Mouse (Mus musculus) testis, adult 10 weeks (tissue): Measurements from ENCODE around the gene Il33. TPM values are rescaled to one million over a fixed set of nuclear protein-coding genes. Genes with fewer than 3 reads are reported as not detected.

Experiments used
- polyA plus RNA-seq: library from polyadenylated mRNA; stranded (reverse); fragments of 350-450 nt; fragmentation: Illumina TruSeq; extraction: RNeasy Lipid Tissue Mini Kit (QIAGEN cat#74804); gene quantifications from one replicate; pipeline ENCODE4 v1.2.3, GENCODE M21; 2014; ENCODE audit warnings: low read depth, low replicate concordance

Gene Il33
- polyA plus RNA-seq: 7.1 TPM

GRCm38 (mm10) chr19:29924638-29925258 is at the start of gene Il33:
Il33 (plus strand) TSS chr19:29925114.

GRCm38 (mm10) chr19:30003621-30004020 is 78.7 kb downstream of the Il33 start, which contains the start of gene Trpd52l3:
Trpd52l3 (plus strand) TSS chr19:30003790.

Other genes with a start within 250 kb of the Il33 start
- not detected for gene Mlana, start 227.3 kb upstream of the Il33 start, polyA plus RNA-seq
- gene 9930021J03Rik, start 119.1 kb upstream of the Il33 start, polyA plus RNA-seq: 82.2 TPM
- gene Ranbp6, start 112.1 kb upstream of the Il33 start, polyA plus RNA-seq: 12.5 TPM
- gene Trpd52l3, start 78.7 kb downstream of the Il33 start, polyA plus RNA-seq: 136 TPM
- 26.7 TPM for gene Uhrf2, start 105.4 kb downstream of the Il33 start, polyA plus RNA-seq